Mouse (Mus musculus) liver (tissue): ENCODE results near the gene Zbtb20.

Experiments used
- DNase-seq: peaks from one replicate; pipeline ENCODE4 v3.0.0-alpha.2; 2020; ENCODE audit warnings: mixed read lengths

Gene Zbtb20

GRCm38 (mm10) chr16:43495175-43495818 lies 619.6 kb downstream of the Zbtb20 start:
- no peak for DNase-seq

GRCm38 (mm10) chr16:43497093-43497492 lies 621.4 kb downstream of the Zbtb20 start:
- DNase-seq, result no peak

- DNase-seq, result no peak
These were observed 624.6 kb downstream of the Zbtb20 start for GRCm38 (mm10) chr16:43500132-43500853.

- DNase-seq, result no peak
These were observed 625.6 kb downstream of the Zbtb20 start for GRCm38 (mm10) chr16:43501284-43501683.

GRCm38 (mm10) chr16:43502339-43503009 lies 626.8 kb downstream of the Zbtb20 start:
- no peak for DNase-seq

DNA sequence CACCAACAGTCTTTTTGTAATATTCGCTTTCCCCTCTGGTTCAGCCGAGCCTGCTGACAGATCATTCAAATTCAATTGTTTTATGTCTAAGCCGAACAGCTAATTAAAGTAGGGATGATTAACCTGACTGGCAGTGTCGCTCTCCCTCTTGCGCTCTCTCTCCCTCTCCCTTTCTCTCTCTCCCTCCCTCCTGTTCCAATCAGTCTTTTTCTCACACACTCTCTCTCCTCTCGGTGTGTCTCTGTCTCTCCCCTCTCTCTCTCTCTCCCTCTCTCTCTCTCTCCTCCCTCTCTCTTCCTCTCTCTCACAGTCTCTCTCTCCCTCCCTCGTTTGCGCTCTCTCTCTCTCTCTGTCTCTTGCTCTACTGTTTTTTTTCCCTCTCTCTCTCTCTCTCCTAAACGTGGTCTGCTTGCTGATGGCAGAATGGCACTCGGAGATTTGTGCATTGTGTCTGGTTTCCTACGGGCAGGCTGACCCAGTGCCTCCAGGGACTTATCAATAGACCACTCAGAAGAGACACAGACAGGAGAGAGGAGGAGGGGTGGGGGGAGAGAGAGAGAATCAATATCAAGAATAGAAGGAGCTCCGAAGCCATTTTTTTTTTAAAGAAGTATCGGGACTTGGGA lies 627.4 kb downstream of the Zbtb20 start:
- no peak for DNase-seq

GRCm38 (mm10) chr16:43503636-43504010 lies 627.9 kb downstream of the Zbtb20 start:
- no peak for DNase-seq

DNA sequence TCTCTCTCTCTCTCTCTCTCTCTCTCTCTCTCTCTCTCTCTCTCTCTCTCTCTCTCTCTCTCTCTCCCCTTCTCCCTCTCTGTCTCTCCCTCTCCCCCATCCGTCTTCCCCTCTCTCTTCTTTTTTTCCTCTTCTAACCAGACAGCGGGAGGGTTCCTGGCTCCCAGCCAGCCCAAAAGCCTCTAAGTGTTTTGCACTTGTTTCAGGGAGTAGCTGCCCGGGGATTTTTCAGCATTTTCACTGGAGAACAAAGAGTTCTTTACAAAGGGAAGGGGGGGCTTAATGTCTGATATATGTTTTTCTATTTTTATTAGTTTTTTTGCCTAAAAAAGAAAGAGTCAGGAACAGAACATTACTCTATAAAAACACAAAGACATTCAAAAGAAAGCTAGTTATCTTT lies 628.5 kb downstream of the Zbtb20 start:
- DNase-seq, result peak; percentile 45

- no peak for DNase-seq
These were observed 628.9 kb downstream of the Zbtb20 start for GRCm38 (mm10) chr16:43504556-43504955.

DNA sequence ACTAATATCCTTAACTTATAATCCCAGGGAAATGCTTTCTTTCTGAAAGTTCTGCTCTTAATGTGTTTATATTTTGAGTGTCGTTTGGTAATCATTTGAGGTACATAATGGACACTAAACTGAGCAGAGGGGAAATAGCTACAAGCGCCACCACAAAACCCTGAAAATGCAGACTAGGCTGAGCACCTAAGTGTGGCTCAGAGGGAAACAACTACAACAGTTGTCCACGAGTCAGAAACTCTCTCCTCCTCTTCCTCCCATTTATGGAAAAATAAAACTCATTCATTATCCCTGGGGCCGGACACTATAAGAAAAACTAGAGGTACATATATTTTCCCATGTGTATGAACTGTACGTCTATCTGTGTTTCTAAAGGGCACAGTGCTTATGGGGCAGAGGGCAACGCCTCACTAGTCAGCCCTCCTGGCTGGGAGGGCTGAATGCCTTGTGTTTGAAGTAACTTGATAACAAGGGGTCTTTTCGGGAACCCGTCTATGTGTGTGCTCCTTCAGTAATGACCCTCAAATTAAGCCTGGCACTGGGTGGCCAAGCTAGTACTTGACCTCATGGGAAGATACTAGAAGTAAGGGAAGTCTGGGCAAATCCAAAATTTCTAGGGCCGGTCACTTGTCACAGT lies 629.8 kb downstream of the Zbtb20 start:
- no peak for DNase-seq

- DNase-seq, result no peak
These were observed 630.6 kb downstream of the Zbtb20 start for GRCm38 (mm10) chr16:43506189-43506751.

GRCm38 (mm10) chr16:43506771-43507405 lies 631.2 kb downstream of the Zbtb20 start:
- no peak for DNase-seq

- no peak for DNase-seq
These were observed 632.7 kb downstream of the Zbtb20 start for GRCm38 (mm10) chr16:43508166-43508998.

- DNase-seq, result no peak
These were observed 634.8 kb downstream of the Zbtb20 start for GRCm38 (mm10) chr16:43510516-43510915.

DNA sequence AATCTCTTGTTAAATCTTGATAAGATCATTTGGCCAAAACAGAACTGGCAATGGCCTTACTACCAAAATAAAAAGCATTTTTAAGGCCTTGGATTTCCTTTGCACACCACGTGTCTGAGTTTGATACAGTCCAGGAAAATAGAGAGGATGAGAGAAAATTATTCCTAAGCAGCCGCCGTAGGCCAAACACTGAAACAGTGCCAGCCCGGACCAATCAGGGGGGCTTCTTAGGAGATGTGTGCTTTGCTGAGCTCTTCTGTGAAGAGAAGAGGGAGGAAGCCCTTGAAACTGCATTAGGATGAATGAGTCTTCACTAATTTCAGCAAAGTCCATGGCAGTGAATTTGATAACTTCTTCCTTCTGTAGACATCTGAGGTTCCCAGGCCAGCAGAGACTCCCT lies 635.9 kb downstream of the Zbtb20 start:
- DNase-seq, result no peak

DNA sequence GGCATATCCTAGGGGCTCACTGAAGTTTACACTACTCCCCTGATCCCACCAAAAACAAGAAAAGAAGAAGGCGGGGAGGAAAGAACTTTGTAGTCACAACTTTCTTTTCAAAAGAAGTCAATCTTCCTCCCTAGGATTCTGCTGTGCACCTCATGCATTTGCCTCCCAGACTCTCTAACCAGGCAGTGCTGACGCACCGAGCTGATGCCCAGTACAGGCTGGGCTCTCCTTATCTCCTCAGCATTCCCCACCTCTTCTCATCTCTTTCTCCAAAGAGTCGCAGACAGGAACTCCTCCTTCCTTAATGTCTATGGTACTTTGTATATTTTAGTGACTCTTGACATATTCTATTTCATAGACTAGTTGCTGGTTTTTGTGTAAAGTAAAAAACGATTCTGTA lies 638.3 kb downstream of the Zbtb20 start:
- no peak for DNase-seq

- DNase-seq, result no peak
These were observed 639.9 kb downstream of the Zbtb20 start for GRCm38 (mm10) chr16:43515538-43515937.

GRCm38 (mm10) chr16:43520274-43520673 lies 644.6 kb downstream of the Zbtb20 start:
- DNase-seq, result no peak

GRCm38 (mm10) chr16:43522482-43522881 lies 646.8 kb downstream of the Zbtb20 start:
- no peak for DNase-seq

- no peak for DNase-seq
These were observed 648.5 kb downstream of the Zbtb20 start for GRCm38 (mm10) chr16:43524179-43524578.

DNA sequence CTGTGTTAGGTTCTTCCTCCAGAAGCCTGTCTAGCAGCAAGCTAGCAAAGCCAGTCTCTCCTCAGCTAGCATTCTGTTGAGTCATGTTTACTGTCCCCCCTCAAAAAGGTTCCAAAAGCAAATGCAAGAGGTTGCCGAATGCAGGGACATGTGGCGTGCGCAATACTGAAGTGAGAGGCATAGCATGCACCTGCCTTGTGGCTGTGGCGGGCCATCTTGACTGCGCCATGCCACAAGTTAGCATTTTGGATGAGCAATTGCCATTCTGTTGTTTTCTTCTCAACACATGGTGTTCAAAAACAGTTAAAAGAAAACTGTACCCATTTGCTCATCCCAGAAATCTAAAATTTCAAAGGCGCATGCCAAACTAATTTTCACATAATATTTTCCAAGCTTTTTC lies 649.9 kb downstream of the Zbtb20 start:
- no peak for DNase-seq
